Mouse (Mus musculus) CD4-positive naive resting alpha-beta T cell, adult 76 days (primary cell): ENCODE data around the gene Golga2. TPM values are rescaled to one million over a fixed set of nuclear protein-coding genes. Genes with fewer than 3 reads are reported as not detected.

Source experiments
- total RNA-seq: library from RNA; stranded (reverse); gene quantifications from one replicate; pipeline ENCODE4 v1.2.4, GENCODE M21; 2023

The Golga2 gene
- total RNA-seq, result 37.3 TPM

DNA sequence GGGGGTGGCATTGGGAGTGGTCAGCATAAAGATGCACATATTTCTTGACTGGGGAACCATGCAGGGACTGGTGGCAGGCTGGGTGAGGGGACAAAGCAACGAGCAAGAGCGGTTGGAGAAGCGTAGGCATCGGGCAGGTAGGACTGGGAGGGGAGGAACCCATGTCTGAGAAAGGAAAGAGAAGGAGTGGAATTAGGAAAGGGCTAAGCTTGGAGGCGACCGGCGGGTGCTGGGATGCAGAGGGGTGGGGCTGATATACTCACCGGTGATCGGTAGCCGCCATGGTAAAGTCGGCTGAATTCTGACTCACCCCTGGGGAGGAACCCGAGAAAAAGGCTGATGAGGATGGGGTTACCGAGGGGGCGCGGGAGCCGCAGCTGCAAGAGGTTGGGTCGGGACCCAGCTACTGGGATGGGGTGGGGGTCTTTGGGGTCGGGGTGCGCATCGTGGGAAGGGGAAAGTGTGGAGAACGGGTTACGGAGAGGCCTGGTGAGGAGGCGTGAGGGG lies at the start of gene Golga2:
TSS of gene Golga2 (plus strand) at position 51 of the 507 bp plus-strand sequence.

DNA sequence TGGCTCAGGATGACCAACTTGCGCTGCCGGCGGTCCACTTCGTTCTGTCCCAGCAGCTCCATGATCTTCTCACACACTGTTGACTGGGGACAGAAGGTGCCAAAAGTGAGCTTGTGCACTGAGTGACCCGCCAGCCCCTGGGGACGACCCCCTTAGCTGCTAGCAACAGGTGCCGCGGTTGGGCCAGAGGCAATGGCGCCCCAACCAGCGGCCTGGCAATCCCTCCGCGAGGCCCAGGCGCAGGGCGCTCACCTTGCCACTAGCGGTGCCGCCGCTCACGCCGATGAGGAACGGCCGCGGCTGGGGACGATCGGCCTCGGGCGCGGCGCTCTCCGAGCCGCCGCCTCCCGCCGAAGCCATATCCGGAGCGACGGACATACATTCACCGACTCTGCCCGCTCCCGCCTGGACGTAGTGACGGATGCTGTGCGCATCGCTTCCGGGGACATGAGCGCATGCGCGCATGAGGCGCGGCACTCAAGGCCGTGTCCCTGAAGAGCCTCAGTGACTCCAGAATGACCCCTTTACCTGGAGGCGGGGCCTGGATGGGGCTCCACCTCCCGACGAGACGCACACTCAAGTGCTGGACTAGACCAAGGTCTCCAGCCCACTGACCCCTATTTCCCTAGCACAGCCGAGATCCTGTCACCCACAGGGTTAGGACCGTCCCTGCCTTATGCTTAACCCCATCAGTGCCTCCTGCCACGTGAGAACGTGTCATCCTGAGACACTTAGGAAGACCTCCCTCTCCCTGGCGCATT lies 27.3 kb upstream of the Golga2 start, which contains the start of gene Uck1:
TSS of gene Uck1 (minus strand) at position 503 of the 761 bp plus-strand sequence.

DNA sequence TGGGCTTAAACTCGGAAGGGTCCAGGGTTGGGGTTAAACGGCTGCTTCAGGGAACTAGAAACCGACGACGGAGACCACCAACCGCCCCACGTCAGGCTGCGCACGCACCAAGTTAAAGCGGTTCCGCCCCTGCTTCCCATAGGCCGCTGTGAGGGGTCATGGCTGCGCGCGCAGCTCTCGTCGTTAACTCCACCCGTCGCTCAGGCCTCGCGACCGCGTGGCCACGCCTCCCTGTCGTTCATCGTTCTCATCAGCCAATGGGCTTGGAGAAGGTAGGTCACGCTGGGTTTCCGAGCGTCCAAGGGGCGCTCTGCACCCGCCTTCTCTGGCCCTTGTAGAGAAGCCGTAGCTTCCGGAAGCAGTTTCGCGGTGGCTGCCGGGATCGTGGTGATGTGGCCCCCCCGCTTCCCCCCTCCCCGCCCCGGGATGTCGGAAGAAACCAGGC lies 761 bp downstream of the Golga2 start, which contains the start of gene Swi5:
TSS of gene Swi5 (minus strand) at position 153 of the 445 bp plus-strand sequence.

DNA sequence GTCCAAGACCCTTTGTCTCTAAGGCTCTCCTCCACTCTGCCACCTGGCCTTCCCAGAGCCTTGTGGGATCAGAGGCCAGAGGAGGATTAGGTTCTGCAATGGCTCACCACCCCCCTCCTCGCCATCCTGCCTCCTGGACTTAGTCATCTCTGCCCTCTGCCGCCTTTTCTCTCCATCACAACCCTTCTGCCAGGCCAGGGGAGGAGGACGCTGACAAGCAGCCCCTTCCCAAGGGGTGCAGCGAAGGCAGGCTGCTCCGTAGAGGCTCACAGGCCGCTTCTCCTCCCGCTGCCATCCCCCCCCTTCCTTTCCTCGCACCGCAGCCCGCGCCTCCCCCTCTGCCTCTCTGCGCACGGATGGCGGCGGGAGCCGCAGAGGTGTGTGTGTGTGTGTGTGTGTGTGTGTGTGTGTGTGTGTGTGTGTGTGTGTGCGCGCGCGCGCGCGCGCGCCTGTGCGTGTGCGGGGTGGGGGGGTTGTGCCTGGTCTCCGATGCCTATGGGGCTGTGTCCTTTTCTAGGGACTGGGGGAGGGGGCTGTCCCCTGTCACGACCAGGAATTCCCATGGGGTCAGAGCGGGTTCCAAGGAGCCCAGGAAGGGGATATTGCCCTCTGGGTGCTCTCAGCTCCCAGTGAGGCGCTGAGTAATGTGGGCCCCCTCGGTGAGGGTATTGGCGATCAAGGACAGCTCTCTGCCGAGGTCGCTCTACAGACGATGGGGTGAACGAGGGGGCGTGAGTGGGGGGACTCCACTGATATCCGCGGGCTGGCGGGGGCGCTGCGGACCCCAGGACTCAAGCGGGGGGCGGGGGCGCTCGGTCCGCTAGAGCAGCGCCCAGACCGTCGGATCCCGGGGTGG lies 65.2 kb downstream of the Golga2 start, which contains the start of gene Ciz1:
TSS of gene Ciz1 (plus strand) at position 177 of the 856 bp plus-strand sequence.

DNA sequence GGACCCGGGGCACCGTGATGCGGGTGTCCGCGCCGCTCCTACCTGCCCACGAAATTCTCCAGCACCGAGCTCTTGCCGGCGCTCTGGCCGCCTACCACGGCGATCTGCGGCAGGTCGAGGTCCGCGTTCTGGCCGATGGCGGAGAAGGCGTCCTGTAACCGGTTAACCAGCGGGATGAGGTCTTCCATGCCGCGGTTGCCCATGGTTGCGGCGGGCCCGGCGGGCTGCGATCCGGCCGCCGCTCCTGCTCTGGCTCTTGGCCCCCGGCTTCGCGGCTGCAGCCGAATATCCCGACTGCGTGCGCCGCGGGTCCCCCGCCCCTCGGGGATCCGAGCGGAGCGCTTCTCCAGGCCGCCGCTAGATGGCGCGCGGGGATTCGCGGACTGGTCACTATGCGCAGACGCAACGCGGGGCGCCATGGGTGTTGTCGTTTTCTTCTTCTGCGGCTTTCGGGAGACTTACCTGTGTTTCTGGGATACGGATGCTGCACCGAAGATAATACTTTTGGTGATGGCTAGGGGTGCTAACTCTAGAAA lies 65.9 kb downstream of the Golga2 start, which contains the start of gene Dnm1:
TSS of gene Dnm1 (minus strand) at position 332 of the 536 bp plus-strand sequence.

Other genes starting within 250 kb of the Golga2 start
- gene Fam78a, start 202.5 kb upstream of the Golga2 start, total RNA-seq, result 128 TPM
- gene Plpp7, start 191.9 kb upstream of the Golga2 start, total RNA-seq, result not detected
- gene Prrc2b, start 136.3 kb upstream of the Golga2 start, total RNA-seq, result 127 TPM
- 15.0 TPM for gene Pomt1, start 50.8 kb upstream of the Golga2 start, total RNA-seq
- 89.0 TPM for gene Uck1, start 27.2 kb upstream of the Golga2 start, total RNA-seq
- 60.6 TPM for gene Swi5, start 691 bp downstream of the Golga2 start, total RNA-seq
- 93.7 TPM for gene Ciz1, start 64.9 kb downstream of the Golga2 start, total RNA-seq
- gene Dnm1, start 66.0 kb downstream of the Golga2 start, total RNA-seq, result not detected
- gene 1110008P14Rik, start 94.6 kb downstream of the Golga2 start, total RNA-seq, result 23.4 TPM
- gene Lcn2, start 100.9 kb downstream of the Golga2 start, total RNA-seq, result 2.8 TPM
- gene Ptges2, start 108.5 kb downstream of the Golga2 start, total RNA-seq, result 6.2 TPM
- 6.5 TPM for gene Naif1, start 163.1 kb downstream of the Golga2 start, total RNA-seq
- 108 TPM for gene Slc25a25, start 164.1 kb downstream of the Golga2 start, total RNA-seq
- gene Fam102a, start 247.9 kb downstream of the Golga2 start, total RNA-seq, result 163 TPM